Mouse (Mus musculus) thymus, adult 2 months (tissue): ENCODE data around the gene Mlf2. TPM values are rescaled to one million over a fixed set of nuclear protein-coding genes. Genes with fewer than 3 reads are reported as not detected.

Experiments used
- DNase-seq: peaks from one replicate; pipeline ENCODE4 v3.0.0; 2021
- H3K27ac ChIP-seq: fragments of 200-500 bp; 2 replicates; pipeline ENCODE4 v1.5.1; 2012; ENCODE audit warnings: low read length, control low read depth; ENCODE audit not compliant: control insufficient read depth, insufficient read depth
- H3K27me3 ChIP-seq: fragments of 200-500 bp; 2 replicates; pipeline ENCODE4 v1.6.1; 2012; ENCODE audit warnings: mild to moderate bottlenecking, low read length, moderate library complexity, mixed read lengths; ENCODE audit not compliant: control insufficient read depth, insufficient read depth
- H3K36me3 ChIP-seq: fragments of 200-500 bp; 2 replicates; pipeline ENCODE4 v1.6.1; 2012; ENCODE audit warnings: mild to moderate bottlenecking, low read length, moderate library complexity; ENCODE audit not compliant: control insufficient read depth, insufficient read depth
- H3K4me1 ChIP-seq: fragments of 200-500 bp; replicated peaks from 2 replicates; pipeline ENCODE4 v1.6.1; 2012; ENCODE audit warnings: low read length; ENCODE audit not compliant: control insufficient read depth, insufficient read depth
- H3K4me3 ChIP-seq: fragments of 200-500 bp; 2 replicates; pipeline ENCODE4 v1.5.1; 2012; ENCODE audit warnings: mild to moderate bottlenecking, low read length, control low read depth, moderate library complexity; ENCODE audit not compliant: control insufficient read depth, insufficient read depth
- CTCF ChIP-seq: fragments of 200-500 bp; IDR thresholded peaks from 2 replicates; pipeline ENCODE4 v1.5.1; 2012; ENCODE audit warnings: mild to moderate bottlenecking, control low read depth, low read length, moderate library complexity, borderline replicate concordance; ENCODE audit not compliant: control insufficient read depth, poor library complexity, insufficient read depth; ENCODE audit errors: extremely low read depth
- POLR2A ChIP-seq: fragments of 200-500 bp; IDR thresholded peaks from 2 replicates; pipeline ENCODE4 v1.6.1; 2012; ENCODE audit warnings: mild to moderate bottlenecking, low read length, control low read depth, moderate library complexity; ENCODE audit not compliant: control insufficient read depth, poor library complexity, insufficient read depth; ENCODE audit errors: extremely low read depth
- WGBS: fragments of 180-500 bp; shearing (Covaris S2); methylation state at CpG from one replicate; pipeline ENCODE4 v1.1.7; 2018; 5-methylcytosine and 5-hydroxymethylcytosine counted together
- polyA plus RNA-seq: library from polyadenylated mRNA; depleted of rRNA; stranded (reverse); fragments of >200 nt; gene quantifications from 2 replicates; pipeline ENCODE4 v1.2.3, GENCODE M21; 2012

Mlf2 gene
- polyA plus RNA-seq, 1 experiment: 428 TPM

DNA sequence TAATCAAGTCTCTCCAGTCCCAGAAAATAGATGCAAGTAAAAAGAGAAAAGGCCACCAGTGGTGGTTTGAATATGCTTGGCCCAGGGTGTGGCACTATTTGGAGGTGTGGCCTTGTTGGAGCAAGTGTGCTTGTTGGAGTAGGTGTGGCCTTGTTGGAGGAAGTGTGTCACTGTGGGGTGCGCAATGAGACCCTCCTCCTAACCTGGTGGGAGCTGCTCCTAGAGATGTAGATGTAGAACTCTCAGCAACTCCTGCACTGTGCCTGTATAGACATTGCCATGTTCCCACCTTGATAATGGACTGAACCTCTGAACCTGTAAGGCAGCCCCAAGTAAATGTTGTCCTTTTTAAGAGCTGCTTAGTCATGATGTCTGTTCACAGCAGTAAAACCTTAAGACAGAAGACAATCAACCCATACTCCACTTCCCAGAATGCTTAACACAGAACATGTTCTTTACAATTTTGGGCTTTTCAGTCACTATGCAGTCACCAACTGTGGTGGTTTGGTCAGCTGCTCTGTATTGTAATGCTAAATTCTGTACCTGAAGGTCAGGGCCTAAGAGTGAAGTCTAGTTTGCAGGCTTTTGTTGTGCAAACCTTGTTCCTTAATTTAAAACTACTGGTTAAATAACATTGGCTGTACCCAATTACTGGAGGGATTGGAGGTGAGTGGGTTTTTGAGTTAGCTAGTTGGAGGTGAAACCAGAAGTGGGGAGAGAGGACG lies 23.0 kb downstream of the Mlf2 start:
- no peak for DNase-seq
- H3K27ac ChIP-seq: no peak overlapping the region
- no peak overlapping the region for H3K4me3 ChIP-seq
- TF ChIP-seq POLR2A: no peak
- TF ChIP-seq CTCF: no peak
- H3K27me3 ChIP-seq: no peaks in the 10 kb centered on the region
- no peaks in the 10 kb centered on the region for H3K4me1 ChIP-seq
- H3K36me3 ChIP-seq: peaks cover 9% of the 10 kb centered on the region
- WGBS: 98% methylated on average over 2 of the region's 2 CpGs

DNA sequence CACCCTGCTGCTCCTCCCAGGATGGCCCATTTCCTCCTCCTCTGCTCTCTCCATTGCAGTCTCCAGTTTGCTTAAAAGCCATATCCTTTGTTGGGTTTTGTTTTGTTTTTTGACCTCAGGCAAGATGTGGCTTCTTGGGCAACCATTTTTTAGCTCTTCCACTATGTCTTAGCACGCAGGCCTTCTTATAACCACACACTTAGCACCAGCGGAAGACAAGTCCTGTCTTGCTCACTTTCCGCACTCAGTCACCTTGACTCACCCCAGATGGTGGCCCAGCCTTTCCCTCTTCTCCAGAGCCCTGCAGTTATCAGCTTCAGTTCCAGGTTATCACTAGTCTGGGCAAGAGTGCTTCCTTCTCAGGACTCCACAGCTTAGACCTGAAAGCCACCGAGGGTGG lies 24.0 kb downstream of the Mlf2 start:
- Histone ChIP-seq H3K27ac (no peak overlapping the region), H3K4me1 (no peaks in the 10 kb centered on the region), H3K36me3 (peaks cover 17% of the 10 kb centered on the region), H3K4me3 (no peak overlapping the region), H3K27me3 (no peaks in the 10 kb centered on the region)
- no peak for DNase-seq
- TF ChIP-seq POLR2A (no peak), CTCF (no peak)
- WGBS: 95% methylated on average over 4 of the region's 4 CpGs

DNA sequence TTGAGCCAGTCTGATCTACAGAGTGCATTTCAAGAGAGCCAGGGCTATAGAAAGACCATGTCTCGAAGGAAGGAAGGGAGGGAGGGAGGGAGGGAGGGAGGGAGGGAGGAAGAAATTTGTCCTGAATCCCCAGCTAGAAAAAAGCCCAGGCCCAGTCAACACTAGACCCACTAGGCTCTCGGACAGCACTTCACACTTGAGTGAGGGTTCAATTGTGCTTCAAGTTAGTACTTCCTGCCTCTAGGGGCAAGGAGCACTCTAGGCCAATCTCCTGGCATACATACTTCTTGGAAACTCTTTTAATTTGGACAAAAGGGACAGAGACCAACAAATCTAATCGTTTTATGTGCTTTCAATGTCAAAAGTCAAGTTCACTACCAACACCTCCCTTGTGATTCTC lies 26.9 kb downstream of the Mlf2 start:
- no peak for DNase-seq
- no peaks in the 10 kb centered on the region for H3K4me1 ChIP-seq
- H3K27me3 ChIP-seq: no peaks in the 10 kb centered on the region
- WGBS: 92% methylated on average over 3 of the region's 3 CpGs
- TF ChIP-seq POLR2A (no peak), CTCF (no peak)
- H3K27ac ChIP-seq: no peak overlapping the region
- H3K4me3 ChIP-seq: no peak overlapping the region
- H3K36me3 ChIP-seq: peaks cover 17% of the 10 kb centered on the region

DNA sequence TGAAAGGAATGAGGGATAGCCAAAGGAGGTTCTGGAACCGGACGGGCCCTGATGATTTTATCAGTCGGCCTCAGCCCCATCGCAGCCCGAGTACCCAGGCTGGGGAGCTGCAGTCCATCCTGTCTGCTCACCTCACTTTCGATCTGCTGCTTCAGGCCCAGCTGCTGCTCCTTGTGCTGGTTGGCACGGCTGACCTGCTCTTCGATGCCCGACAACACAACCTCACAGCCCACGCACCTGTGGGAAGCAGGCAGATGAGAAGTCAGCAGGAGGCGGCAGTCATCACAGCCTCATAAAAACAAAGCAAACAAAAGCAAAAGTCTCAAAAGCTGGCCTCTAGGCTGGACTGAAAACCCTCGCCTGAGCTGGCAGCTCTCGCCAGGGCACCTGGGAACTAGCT lies 28.8 kb downstream of the Mlf2 start:
- DNase-seq: no peak
- 98% methylated on average over 13 of the region's 13 CpGs for WGBS
- Histone ChIP-seq H3K4me3 (no peak overlapping the region), H3K27ac (no peak overlapping the region), H3K36me3 (peaks cover 17% of the 10 kb centered on the region), H3K4me1 (peaks cover 6% of the 10 kb centered on the region), H3K27me3 (no peaks in the 10 kb centered on the region)
- no peak for TF ChIP-seq CTCF
- no peak for TF ChIP-seq POLR2A

DNA sequence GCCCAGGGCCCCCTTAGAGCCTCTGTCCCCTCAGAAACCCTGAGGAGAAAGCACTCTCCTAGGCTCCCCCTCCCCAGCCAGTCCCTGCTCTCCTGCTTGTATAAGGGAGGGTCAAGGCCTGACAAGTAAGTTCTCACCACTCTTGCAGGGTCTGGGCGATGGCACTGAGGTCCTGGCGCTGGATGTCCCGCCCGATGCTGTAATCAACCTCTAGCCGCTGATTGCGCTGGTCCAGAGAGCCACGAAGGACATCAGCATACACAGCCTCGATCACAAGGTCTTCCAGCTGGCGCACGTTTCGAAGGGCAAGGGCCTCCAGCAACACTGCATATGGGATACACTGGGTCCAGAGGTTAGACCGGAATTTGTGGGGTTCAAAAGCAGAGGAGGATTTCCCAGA lies 29.8 kb downstream of the Mlf2 start:
- H3K4me1 ChIP-seq: peaks cover 7% of the 10 kb centered on the region
- no peak for DNase-seq
- H3K27ac ChIP-seq: no peak overlapping the region
- TF ChIP-seq POLR2A (no peak), CTCF (no peak)
- 96% methylated on average over 12 of the region's 12 CpGs for WGBS
- no peak overlapping the region for H3K4me3 ChIP-seq
- no peaks in the 10 kb centered on the region for H3K27me3 ChIP-seq
- H3K36me3 ChIP-seq: peaks cover 17% of the 10 kb centered on the region

DNA sequence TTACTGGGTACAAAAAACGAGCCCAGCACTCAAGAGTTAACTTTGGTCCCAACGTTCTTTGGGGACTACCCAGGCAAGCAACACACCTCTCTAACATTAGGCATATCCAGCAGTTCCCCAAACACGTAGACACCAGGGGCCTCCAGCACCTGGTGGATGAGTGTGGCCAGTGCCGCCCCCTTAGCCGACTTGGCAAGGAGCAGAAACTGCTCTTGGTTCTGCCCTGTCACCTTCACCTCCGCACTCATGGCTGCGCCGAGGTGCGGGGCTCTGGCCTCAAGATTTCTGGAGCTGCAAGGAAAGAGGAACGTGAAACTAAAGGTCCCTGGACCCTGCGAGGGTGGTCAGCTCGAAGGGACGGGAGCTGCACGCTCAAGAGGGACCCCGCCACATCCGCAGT lies 33.5 kb downstream of the Mlf2 start:
- Histone ChIP-seq H3K27ac (no peak overlapping the region), H3K4me1 (peaks cover 7% of the 10 kb centered on the region), H3K27me3 (no peaks in the 10 kb centered on the region), H3K4me3 (peak overlapping the region; percentile 55), H3K36me3 (peaks cover 4% of the 10 kb centered on the region; the same call in 1 of the 2 replicates)
- 7% methylated on average over 16 of the region's 16 CpGs for WGBS
- TF ChIP-seq POLR2A (no peak), CTCF (no peak)
- DNase-seq: no peak
